Comparison of ENCODE assay signal across 8 mouse cellular contexts in the genomic region with DNA sequence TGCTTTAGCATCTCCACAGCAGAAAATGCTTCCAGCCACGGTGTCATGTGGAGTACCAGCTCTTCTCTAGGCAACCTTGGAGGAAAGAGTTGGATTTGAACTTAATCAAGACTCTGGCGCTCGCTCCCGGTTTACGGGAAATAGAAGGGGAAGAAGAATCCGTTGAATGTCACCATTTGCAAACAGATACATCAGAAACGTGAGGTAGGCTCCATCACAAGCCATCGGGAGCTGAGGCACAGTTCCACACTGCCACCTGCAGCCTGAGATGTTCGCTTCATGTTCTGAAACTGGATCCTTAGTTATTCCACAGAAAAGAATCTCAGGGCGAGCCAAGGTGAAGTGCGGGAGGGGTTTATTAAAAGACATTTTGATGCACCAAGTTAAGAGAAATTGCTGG.
DNase-seq lines count a peak whose midpoint lies in the region.

No protein-coding gene starts in this region.

- DNase-seq in left cerebral cortex, adult 18-20 months (ENCODE audit: low spot score in 2 of 2): peak; percentile 38 to 70
- no peak for DNase-seq in left cerebral cortex, adult 11 months (ENCODE audit: low spot score)
- DNase-seq in adrenal gland, postnatal 36 days: peak; percentile 30 to 43
- DNase-seq in layer of hippocampus, adult 8-10 months (ENCODE audit: low spot score in 2 of 2): peak; percentile 11 to 61
- DNase-seq in right cerebral cortex, adult 2 months (ENCODE audit: low spot score in 2 of 2): peak; percentile 71 to 74
- no peak for DNase-seq in kidney, postnatal 25 days
- DNase-seq in ovary, postnatal 10 days (ENCODE audit: low spot score): no peak
- no peak for DNase-seq in adipocyte (ENCODE audit: low spot score)

Comparison
In these comparisons a context has a peak if more than half of its experiments do, and no peak if none do; other contexts are left out.
1. DNase-seq: peak in left cerebral cortex, adult 18-20 months (2 of 2), adrenal gland, postnatal 36 days (2 of 2), layer of hippocampus, adult 8-10 months (2 of 2) and right cerebral cortex, adult 2 months (2 of 2); none in left cerebral cortex, adult 11 months (single experiment), kidney, postnatal 25 days (0 of 2), ovary, postnatal 10 days (single experiment) and adipocyte (single experiment).